In the genomic region with DNA sequence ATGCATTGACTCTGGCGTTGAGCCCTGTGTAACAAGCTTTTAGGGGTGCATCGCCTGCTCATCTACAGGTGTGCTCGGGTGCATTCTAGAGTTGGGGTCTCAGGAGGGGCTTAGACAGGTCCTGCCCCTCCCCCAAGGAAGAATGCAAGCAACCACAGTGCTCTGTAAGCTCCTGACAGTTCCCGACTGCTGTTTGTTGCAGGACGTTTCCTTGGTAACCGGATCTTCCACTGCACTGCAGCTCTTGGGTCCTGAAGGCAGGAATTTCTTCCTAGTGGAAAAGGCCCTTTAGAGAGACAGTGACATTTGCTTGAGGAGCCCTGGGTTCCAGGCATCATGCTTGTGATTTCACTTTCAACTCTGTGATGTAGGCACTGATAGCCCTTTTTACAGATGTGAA, we compare ENCODE assay signal across 27 mouse cellular contexts. TPM values are rescaled to one million over a fixed set of nuclear protein-coding genes. Genes with fewer than 3 reads are reported as not detected.
DNase-seq lines count a peak whose midpoint lies in the region; ATAC-seq lines count a peak whose summit lies in the region.
"Had no signal": no experiment of that assay in that cellular context is flagged by ENCODE, and none has a peak within 500 bp of the region (broad histone marks: within the 10 kb centered on the region; RNA-seq: fewer than 3 reads in every experiment).

No protein-coding gene starts in this region.

- H3K9ac ChIP-seq in midbrain, embryonic 14.5 days (replicated peaks; ENCODE audit: low read length), result no peak overlapping the region
- H3K9ac ChIP-seq in midbrain, embryonic 13.5 days (replicated peaks), result no peak overlapping the region
- H3K9ac ChIP-seq: embryonic facial prominence, embryonic 15.5 days; hindbrain, embryonic 12.5 days; limb, embryonic 13.5 days; liver, embryonic 13.5 days; lung, embryonic 14.5 days; neural tube, embryonic 15.5 days had no signal

- H3K27ac ChIP-seq in midbrain, embryonic 14.5 days (replicated peaks; ENCODE audit: low read depth, low read length), result no peak overlapping the region
- no peak overlapping the region for H3K27ac ChIP-seq in midbrain, embryonic 13.5 days
- H3K27ac ChIP-seq: embryonic facial prominence, embryonic 15.5 days; hindbrain, embryonic 12.5 days; limb, embryonic 13.5 days; liver, embryonic 13.5 days; neural tube, embryonic 15.5 days had no signal

- ATAC-seq in midbrain, embryonic 14.5 days (ENCODE audit: low FRiP score, low TSS enrichment), result no peak
- no peak for ATAC-seq in midbrain, embryonic 13.5 days

- 55% methylated on average over 6 of the region's 6 CpGs for WGBS in midbrain, embryonic 14.5 days
- WGBS in midbrain, embryonic 13.5 days, result 68% methylated on average over 6 of the region's 6 CpGs

- intact Hi-C loops in gastrocnemius, postnatal 14 days (cut with DNase I; ENCODE audit: low total_unique reads), result no loop called here

- peak; percentile 4 to 16 for DNase-seq in frontal cortex, postnatal 36 days (ENCODE audit: low spot score in 2 of 2)
- no peak for DNase-seq in frontal cortex, postnatal 10 days (ENCODE audit: low spot score in 2 of 2)
- DNase-seq in midbrain, embryonic 14.5 days, result peak; percentile 34
- peak; percentile 17 for DNase-seq in right cerebral cortex, postnatal 25 days
- DNase-seq in right cerebral cortex, postnatal 4 days, result no peak
- peak; percentile 22 for DNase-seq in yolk sac, embryonic 10.5 days (ENCODE audit: low spot score)
- DNase-seq in gastrocnemius, postnatal 14 days, result no peak
- DNase-seq: cerebellum, adult 9-11 months; heart, postnatal 10 days; kidney, adult 8-10 months; kidney, postnatal 14 days; liver, embryonic 13.5 days; lung, embryonic 14.5 days; lung, postnatal 36 days; spleen, adult 18-20 months; thymus, postnatal 36 days had no signal

- H3K4me2 ChIP-seq in midbrain, embryonic 14.5 days (ENCODE audit: low read length), result no peak overlapping the region
- no peak overlapping the region for H3K4me2 ChIP-seq in midbrain, embryonic 13.5 days (replicated peaks)
- H3K4me2 ChIP-seq: embryonic facial prominence, embryonic 15.5 days; heart, embryonic 11.5 days; hindbrain, embryonic 12.5 days; limb, embryonic 13.5 days; liver, embryonic 13.5 days; lung, embryonic 14.5 days; neural tube, embryonic 15.5 days had no signal

- no peaks in the 10 kb centered on the region; the same call in 1 of the 2 replicates for H3K36me3 ChIP-seq in midbrain, embryonic 14.5 days (ENCODE audit: control insufficient read depth, insufficient read depth, low read length)
- peaks cover 3% of the 10 kb centered on the region; the same call in 1 of the 2 replicates for H3K36me3 ChIP-seq in midbrain, embryonic 13.5 days
- H3K36me3 ChIP-seq: neural tube, embryonic 15.5 days had no signal

- H3K9me3 ChIP-seq in midbrain, embryonic 14.5 days (ENCODE audit: control insufficient read depth, low read length), result no peaks in the 10 kb centered on the region
- H3K9me3 ChIP-seq in midbrain, embryonic 13.5 days, result no peaks in the 10 kb centered on the region
- H3K9me3 ChIP-seq: embryonic facial prominence, embryonic 15.5 days; hindbrain, embryonic 12.5 days; limb, embryonic 13.5 days; liver, embryonic 13.5 days; neural tube, embryonic 15.5 days had no signal

- H3K4me3 ChIP-seq in midbrain, embryonic 14.5 days (replicated peaks; ENCODE audit: low read depth, low read length), result no peak overlapping the region
- H3K4me3 ChIP-seq in midbrain, embryonic 13.5 days (replicated peaks), result no peak overlapping the region
- H3K4me3 ChIP-seq: embryonic facial prominence, embryonic 15.5 days; hindbrain, embryonic 12.5 days; limb, embryonic 13.5 days; liver, embryonic 13.5 days; neural tube, embryonic 15.5 days had no signal

- H3K4me1 ChIP-seq in midbrain, embryonic 14.5 days (ENCODE audit: control insufficient read depth, insufficient read depth, low read length), result no peaks in the 10 kb centered on the region
- H3K4me1 ChIP-seq in midbrain, embryonic 13.5 days (replicated peaks), result peaks cover 5% of the 10 kb centered on the region; the same call in 1 of the 2 replicates
- H3K4me1 ChIP-seq: embryonic facial prominence, embryonic 15.5 days; hindbrain, embryonic 12.5 days; limb, embryonic 13.5 days; liver, embryonic 13.5 days; neural tube, embryonic 15.5 days had no signal

- no peaks in the 10 kb centered on the region for H3K27me3 ChIP-seq in midbrain, embryonic 14.5 days (ENCODE audit: control insufficient read depth, insufficient read depth, low read length)
- H3K27me3 ChIP-seq in midbrain, embryonic 13.5 days, result no peaks in the 10 kb centered on the region
- H3K27me3 ChIP-seq: embryonic facial prominence, embryonic 15.5 days; hindbrain, embryonic 12.5 days; limb, embryonic 13.5 days; liver, embryonic 13.5 days; neural tube, embryonic 15.5 days had no signal

RNA-seq across cellular contexts. Expression of a gene that starts 17.2 kb away (rescaled TPM):
- not detected in 2 replicates for polyA plus RNA-seq in midbrain, embryonic 14.5 days (2014; fragmentation: Nextera tagmentation; extraction: Ambion mirVana)
- 0.11 TPM in 1 of 2 replicates, not detected in the other for polyA plus RNA-seq in midbrain, embryonic 13.5 days (2015; fragmentation: Nextera tagmentation; extraction: Ambion mirVana)
- total RNA-seq in gastrocnemius, postnatal 14 days (2021), result not detected
- total RNA-seq: adrenal gland, adult 18-20 months; gastrocnemius, postnatal 4 days; left cerebral cortex, adult 8-10 months; megakaryocyte-erythroid progenitor cell, adult 5-6 weeks had no signal
- polyA plus RNA-seq: C2C12; heart, embryonic 11.5 days; hindbrain, embryonic 12.5 days; liver, embryonic 13.5 days; lung, embryonic 14.5 days; neural tube, embryonic 15.5 days had no signal

RNA-seq across cellular contexts. Expression of a gene that starts 19.3 kb away (rescaled TPM):
- 69.3 and 69.9 TPM in 2 replicates for polyA plus RNA-seq in midbrain, embryonic 14.5 days (2014; fragmentation: Nextera tagmentation; extraction: Ambion mirVana)
- 58.7 and 66.2 TPM in 2 replicates for polyA plus RNA-seq in midbrain, embryonic 13.5 days (2015; fragmentation: Nextera tagmentation; extraction: Ambion mirVana)
- 1 to 10 TPM; 6.5 to 7.3 TPM for total RNA-seq in gastrocnemius, postnatal 14 days (2021)

RNA-seq across cellular contexts. Expression of a gene that starts 25.4 kb away (rescaled TPM):
- 1.5 and 2.4 TPM in 2 replicates for polyA plus RNA-seq in midbrain, embryonic 14.5 days (2014; fragmentation: Nextera tagmentation; extraction: Ambion mirVana)
- 1.9 and 3.4 TPM in 2 replicates for polyA plus RNA-seq in midbrain, embryonic 13.5 days (2015; fragmentation: Nextera tagmentation; extraction: Ambion mirVana)
- total RNA-seq in gastrocnemius, postnatal 14 days (2021), result under 1 TPM; 0.27 to 0.35 TPM

RNA-seq across cellular contexts. Expression of a gene that starts 41.4 kb away (rescaled TPM):
- 3.4 and 5.6 TPM in 2 replicates for polyA plus RNA-seq in midbrain, embryonic 14.5 days (2014; fragmentation: Nextera tagmentation; extraction: Ambion mirVana)
- 4.5 and 4.7 TPM in 2 replicates for polyA plus RNA-seq in midbrain, embryonic 13.5 days (2015; fragmentation: Nextera tagmentation; extraction: Ambion mirVana)
- 1 to 10 TPM; 7.0 to 7.5 TPM for total RNA-seq in gastrocnemius, postnatal 14 days (2021)

RNA-seq across cellular contexts. Expression of a gene that starts 43.1 kb away (rescaled TPM):
- polyA plus RNA-seq in midbrain, embryonic 14.5 days (2014; fragmentation: Nextera tagmentation; extraction: Ambion mirVana), result 85.4 and 92.0 TPM in 2 replicates
- polyA plus RNA-seq in midbrain, embryonic 13.5 days (2015; fragmentation: Nextera tagmentation; extraction: Ambion mirVana), result 93.1 and 100 TPM in 2 replicates
- 10 to 100 TPM; 41.3 to 44.3 TPM for total RNA-seq in gastrocnemius, postnatal 14 days (2021)

Comparison
In these comparisons a context has a peak if more than half of its experiments do, and no peak if none do; other contexts are left out.
1. DNase-seq: peak in frontal cortex, postnatal 36 days (2 of 2), midbrain, embryonic 14.5 days (single experiment), right cerebral cortex, postnatal 25 days (single experiment) and yolk sac, embryonic 10.5 days (single experiment); none in frontal cortex, postnatal 10 days (0 of 2), right cerebral cortex, postnatal 4 days (single experiment) and gastrocnemius, postnatal 14 days (single experiment).